Mouse (Mus musculus): ENCODE results near the gene Amh. TPM values are rescaled to one million over a fixed set of nuclear protein-coding genes. Genes with fewer than 3 reads are reported as not detected.

The Amh gene
- polyA plus RNA-seq (2014; fragmentation: Illumina TruSeq; extraction: RNeasy Lipid Tissue Mini Kit (QIAGEN cat#74804)), result not detected

DNA sequence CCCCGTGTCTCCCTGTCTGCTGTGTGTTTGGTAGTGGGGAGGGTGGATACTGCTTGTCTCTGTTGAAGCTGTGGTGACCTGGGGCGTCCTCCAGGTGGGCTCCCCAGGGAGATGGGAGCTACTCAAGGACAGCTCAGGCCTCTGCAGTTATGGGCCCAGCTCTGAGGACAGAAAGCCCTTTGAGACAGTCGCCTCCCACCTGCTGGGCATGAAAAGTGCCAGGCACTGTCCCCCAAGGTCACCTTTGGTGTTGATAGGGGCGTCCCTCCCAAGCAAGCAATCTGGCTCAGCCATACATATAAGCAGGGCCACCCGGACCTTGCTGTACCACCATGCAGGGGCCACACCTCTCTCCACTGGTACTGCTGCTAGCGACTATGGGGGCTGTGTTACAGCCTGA, at the start of gene Amh:
Amh (plus strand) TSS at position 328 of the 400 bp plus-strand sequence.

DNA sequence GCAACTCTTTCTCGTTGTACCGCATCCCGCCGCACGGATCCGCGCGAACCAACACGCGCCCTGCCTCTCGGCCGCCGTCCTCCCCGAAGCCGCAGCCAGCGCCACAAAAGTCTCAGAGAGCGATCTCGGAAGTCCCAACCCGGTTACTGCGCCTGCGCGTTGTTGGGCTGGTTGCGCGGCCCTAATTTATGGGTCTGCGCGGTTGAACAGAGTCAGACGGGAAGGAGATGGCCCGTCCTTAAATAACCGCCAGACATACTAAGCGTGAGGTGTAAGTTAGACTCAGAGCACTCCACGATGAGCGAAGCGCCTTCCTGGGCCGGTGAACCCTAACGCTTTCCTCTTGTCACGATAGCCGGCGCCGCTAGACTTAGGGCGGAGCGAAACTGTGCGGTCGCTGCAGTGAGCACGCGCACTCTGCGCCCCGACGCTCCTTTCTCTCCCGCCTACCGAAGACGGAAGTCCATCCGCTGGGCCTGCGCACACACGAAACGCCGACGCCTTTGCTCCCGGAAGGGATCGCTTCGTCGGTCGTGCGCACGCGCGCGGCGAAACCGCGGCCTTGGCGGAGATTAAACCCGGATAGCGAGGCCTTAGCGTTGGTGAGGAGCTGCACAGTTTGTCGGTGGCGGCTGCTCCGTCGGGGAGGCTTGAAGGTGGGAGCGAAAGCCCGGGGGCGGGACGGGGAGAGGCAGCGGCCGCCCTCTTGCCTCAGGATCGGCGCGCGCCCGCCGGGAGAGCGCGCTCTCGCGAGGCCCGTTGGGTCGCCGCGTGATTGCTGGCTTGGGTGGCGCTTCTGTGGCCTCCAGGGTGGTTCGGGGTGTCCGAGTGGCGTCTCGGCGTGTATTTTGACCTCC, 6.7 kb upstream of the Amh start, which contains the start of the genes Sf3a2 and Plekhj1:
Sf3a2 (plus strand) TSS at position 49 of the 857 bp plus-strand sequence.
Plekhj1 (minus strand) TSS at position 477 of the 857 bp plus-strand sequence.

DNA sequence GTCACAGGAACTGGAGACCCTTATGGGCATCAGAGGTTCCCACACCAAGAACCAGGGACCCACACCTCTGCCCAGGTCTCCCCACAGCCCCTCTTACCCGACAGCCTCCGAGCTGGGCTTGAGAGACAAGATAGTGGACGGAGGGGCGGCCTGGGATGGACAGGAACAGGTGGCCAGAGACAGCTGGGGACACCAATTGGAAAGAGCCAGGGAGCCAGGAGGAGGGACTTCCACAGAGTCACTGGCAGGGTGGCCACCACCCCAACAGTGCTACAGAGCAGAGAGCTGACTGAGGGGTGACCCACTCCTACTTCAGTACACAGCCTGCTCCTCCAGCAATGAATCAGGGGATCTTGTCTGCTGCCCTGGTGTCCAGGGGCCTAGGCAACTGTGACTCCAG, 8.3 kb downstream of the Amh start, which contains the start of gene Jsrp1:
Jsrp1 (minus strand) TSS at position 133 of the 400 bp plus-strand sequence.

DNA sequence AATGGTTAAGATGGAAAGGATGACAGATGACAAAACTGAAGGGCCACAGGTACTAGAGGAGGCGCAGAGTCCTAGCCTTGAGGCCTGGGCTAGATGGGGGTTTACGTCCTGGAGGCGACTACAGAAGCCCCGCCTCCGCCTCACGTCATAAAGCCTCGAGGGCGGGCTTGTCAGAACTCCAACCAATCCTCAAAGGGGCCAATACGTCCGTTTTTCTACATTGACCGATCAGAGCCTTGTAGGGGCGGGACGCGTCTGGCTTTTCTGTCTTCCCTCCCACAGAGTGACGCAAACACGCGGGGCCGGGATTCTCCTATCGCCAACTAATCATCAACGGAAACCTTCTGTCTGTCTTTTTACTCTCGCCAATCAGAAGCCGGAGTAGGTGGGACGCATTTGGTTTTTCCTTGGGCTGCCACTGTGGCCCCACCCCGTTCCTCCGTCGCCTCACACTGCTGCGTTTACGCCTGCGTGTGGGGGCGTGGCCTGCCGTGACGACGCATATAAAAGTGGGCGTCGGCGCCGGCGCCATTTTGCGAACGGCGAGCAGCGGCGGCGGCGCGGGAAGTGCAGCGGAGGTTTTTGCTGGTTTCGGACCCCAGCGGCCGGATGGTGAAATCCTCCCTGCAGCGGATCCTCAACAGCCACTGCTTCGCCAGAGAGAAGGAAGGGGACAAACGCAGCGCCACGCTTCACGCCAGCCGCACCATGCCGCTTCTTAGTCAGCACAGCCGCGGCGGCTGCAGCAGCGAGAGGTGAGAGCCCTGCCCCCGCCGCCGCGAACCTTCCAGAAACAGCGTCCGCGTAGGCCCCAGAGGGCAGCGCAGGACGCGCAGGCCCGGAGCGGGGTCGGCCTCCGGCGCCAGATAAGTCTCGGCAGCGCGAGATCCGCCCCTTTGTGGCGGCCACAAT, 21.4 kb downstream of the Amh start, which contains the start of gene Oaz1:
Oaz1 (plus strand) TSS at position 506 of the 912 bp plus-strand sequence.

DNA sequence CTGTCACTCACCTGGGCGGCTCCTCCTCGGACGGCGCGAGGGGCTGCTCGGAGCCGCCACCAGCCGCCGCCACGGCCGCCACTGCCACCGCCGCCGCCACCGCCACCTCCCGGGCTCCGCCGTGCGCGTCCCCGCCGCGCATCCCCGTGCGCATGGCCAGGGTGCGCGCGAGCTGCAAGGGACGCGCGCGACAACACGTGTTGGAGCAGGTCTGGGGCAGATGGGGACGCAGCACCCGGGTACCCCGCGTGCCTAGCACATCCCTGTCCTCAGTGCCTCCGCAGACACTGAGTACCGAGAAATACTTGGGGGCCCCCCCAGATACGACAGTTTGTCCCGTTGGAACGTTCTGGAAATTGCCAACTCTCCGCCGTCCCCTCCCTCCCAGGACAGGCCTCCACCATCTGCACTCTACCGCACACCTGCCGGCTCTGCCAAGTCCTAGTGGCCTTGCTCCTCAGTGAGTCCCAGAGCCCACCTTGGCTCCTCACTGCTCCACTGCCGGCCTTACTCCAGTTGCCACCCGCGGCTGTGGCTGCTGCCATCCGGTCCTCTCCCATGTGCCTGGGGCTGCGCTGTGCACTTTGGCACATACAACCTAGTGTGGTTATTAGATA, 39.0 kb downstream of the Amh start, which contains the start of gene Lingo3:
Lingo3 (minus strand) TSS at position 109 of the 617 bp plus-strand sequence.

DNA sequence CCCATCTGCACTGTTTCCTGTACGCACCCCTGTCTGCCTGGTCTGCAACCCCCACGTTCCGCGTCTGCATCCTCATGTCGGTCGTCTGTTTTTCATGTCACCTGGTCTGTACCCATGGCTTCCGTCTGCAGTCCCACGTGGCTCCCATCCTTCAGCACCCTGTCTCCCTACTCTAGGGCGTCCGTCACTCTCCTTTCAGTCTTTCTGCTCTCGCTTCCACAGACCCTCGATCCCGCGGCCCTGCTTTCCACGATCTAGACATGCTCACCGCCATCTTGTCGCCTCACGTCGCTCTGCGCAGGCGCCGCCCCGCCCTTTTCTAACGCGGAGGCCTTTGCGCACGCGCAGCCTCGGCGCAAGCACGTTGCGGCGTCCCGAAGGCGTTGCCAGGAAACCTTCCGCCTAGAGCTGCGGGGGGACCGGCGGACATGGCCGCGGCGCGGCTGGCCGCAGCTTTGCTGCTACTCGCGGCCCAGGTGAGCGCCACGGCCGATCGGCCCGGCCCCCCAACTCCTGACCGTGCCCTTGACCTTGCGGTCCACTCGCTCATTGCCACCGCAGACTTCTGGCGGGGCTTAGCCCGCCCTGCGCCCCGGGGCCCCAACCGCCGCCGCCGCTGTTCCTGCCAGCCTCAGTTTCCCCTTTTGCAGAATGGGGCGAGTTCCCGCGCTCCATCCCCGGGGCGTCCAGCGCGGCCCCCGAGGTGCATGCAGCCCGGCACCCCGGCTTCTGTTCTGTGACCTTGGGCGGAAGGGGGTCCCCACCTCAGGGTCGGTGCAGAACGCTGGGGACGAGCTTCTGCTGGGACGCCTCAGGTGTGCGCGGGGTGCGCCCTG, 50.1 kb downstream of the Amh start, which contains the start of the genes Lsm7 and Sppl2b:
Lsm7 (minus strand) TSS at position 297 of the 836 bp plus-strand sequence.
Sppl2b (plus strand) TSS at position 363 of the 836 bp plus-strand sequence.

Other genes with a start within 250 kb of the Amh start
- gene Rexo1, start 243.7 kb upstream of the Amh start, polyA plus RNA-seq (2014; fragmentation: Illumina TruSeq; extraction: RNeasy Lipid Tissue Mini Kit (QIAGEN cat#74804)), result 0.77 TPM
- 3.8 TPM for gene Klf16, start 227.9 kb upstream of the Amh start, polyA plus RNA-seq (2014; fragmentation: Illumina TruSeq; extraction: RNeasy Lipid Tissue Mini Kit (QIAGEN cat#74804))
- gene Abhd17a, start 214.9 kb upstream of the Amh start, polyA plus RNA-seq (2014; fragmentation: Illumina TruSeq; extraction: RNeasy Lipid Tissue Mini Kit (QIAGEN cat#74804)), result not detected
- not detected for gene Scamp4, start 202.4 kb upstream of the Amh start, polyA plus RNA-seq (2014; fragmentation: Illumina TruSeq; extraction: RNeasy Lipid Tissue Mini Kit (QIAGEN cat#74804))
- gene Adat3, start 202.4 kb upstream of the Amh start, polyA plus RNA-seq (2014; fragmentation: Illumina TruSeq; extraction: RNeasy Lipid Tissue Mini Kit (QIAGEN cat#74804)), result not detected
- gene Gm49322, start 199.2 kb upstream of the Amh start, polyA plus RNA-seq (2014; fragmentation: Illumina TruSeq; extraction: RNeasy Lipid Tissue Mini Kit (QIAGEN cat#74804)), result not detected
- gene Csnk1g2, start 182.4 kb upstream of the Amh start, polyA plus RNA-seq (2014; fragmentation: Illumina TruSeq; extraction: RNeasy Lipid Tissue Mini Kit (QIAGEN cat#74804)), result 0.77 TPM
- gene Btbd2, start 148.2 kb upstream of the Amh start, polyA plus RNA-seq (2014; fragmentation: Illumina TruSeq; extraction: RNeasy Lipid Tissue Mini Kit (QIAGEN cat#74804)), result 0.51 TPM
- 1.5 TPM for gene Mknk2, start 127.1 kb upstream of the Amh start, polyA plus RNA-seq (2014; fragmentation: Illumina TruSeq; extraction: RNeasy Lipid Tissue Mini Kit (QIAGEN cat#74804))
- gene Mob3a, start 103.3 kb upstream of the Amh start, polyA plus RNA-seq (2014; fragmentation: Illumina TruSeq; extraction: RNeasy Lipid Tissue Mini Kit (QIAGEN cat#74804)), result 3.1 TPM
- 0.46 TPM for gene Izumo4, start 103.1 kb upstream of the Amh start, polyA plus RNA-seq (2014; fragmentation: Illumina TruSeq; extraction: RNeasy Lipid Tissue Mini Kit (QIAGEN cat#74804))
- 8.9 TPM for gene Ap3d1, start 63.0 kb upstream of the Amh start, polyA plus RNA-seq (2014; fragmentation: Illumina TruSeq; extraction: RNeasy Lipid Tissue Mini Kit (QIAGEN cat#74804))
- gene Dot1l, start 50.0 kb upstream of the Amh start, polyA plus RNA-seq (2014; fragmentation: Illumina TruSeq; extraction: RNeasy Lipid Tissue Mini Kit (QIAGEN cat#74804)), result 3.4 TPM
- 6.4 TPM for gene Sf3a2, start 7.0 kb upstream of the Amh start, polyA plus RNA-seq (2014; fragmentation: Illumina TruSeq; extraction: RNeasy Lipid Tissue Mini Kit (QIAGEN cat#74804))
- gene Plekhj1, start 6.6 kb upstream of the Amh start, polyA plus RNA-seq (2014; fragmentation: Illumina TruSeq; extraction: RNeasy Lipid Tissue Mini Kit (QIAGEN cat#74804)), result 2.9 TPM
- gene Jsrp1, start 8.3 kb downstream of the Amh start, polyA plus RNA-seq (2014; fragmentation: Illumina TruSeq; extraction: RNeasy Lipid Tissue Mini Kit (QIAGEN cat#74804)), result not detected
- gene Oaz1, start 21.4 kb downstream of the Amh start, polyA plus RNA-seq (2014; fragmentation: Illumina TruSeq; extraction: RNeasy Lipid Tissue Mini Kit (QIAGEN cat#74804)), result 134 TPM
- not detected for gene Lingo3, start 38.8 kb downstream of the Amh start, polyA plus RNA-seq (2014; fragmentation: Illumina TruSeq; extraction: RNeasy Lipid Tissue Mini Kit (QIAGEN cat#74804))
- gene Lsm7, start 50.0 kb downstream of the Amh start, polyA plus RNA-seq (2014; fragmentation: Illumina TruSeq; extraction: RNeasy Lipid Tissue Mini Kit (QIAGEN cat#74804)), result 3.4 TPM
- not detected for gene Sppl2b, start 50.0 kb downstream of the Amh start, polyA plus RNA-seq (2014; fragmentation: Illumina TruSeq; extraction: RNeasy Lipid Tissue Mini Kit (QIAGEN cat#74804))
- gene Tmprss9, start 66.6 kb downstream of the Amh start, polyA plus RNA-seq (2014; fragmentation: Illumina TruSeq; extraction: RNeasy Lipid Tissue Mini Kit (QIAGEN cat#74804)), result not detected
- gene Timm13, start 95.7 kb downstream of the Amh start, polyA plus RNA-seq (2014; fragmentation: Illumina TruSeq; extraction: RNeasy Lipid Tissue Mini Kit (QIAGEN cat#74804)), result not detected
- 0.51 TPM for gene Lmnb2, start 113.0 kb downstream of the Amh start, polyA plus RNA-seq (2014; fragmentation: Illumina TruSeq; extraction: RNeasy Lipid Tissue Mini Kit (QIAGEN cat#74804))
- gene Gadd45b, start 124.8 kb downstream of the Amh start, polyA plus RNA-seq (2014; fragmentation: Illumina TruSeq; extraction: RNeasy Lipid Tissue Mini Kit (QIAGEN cat#74804)), result 8.4 TPM
- gene Gng7, start 209.7 kb downstream of the Amh start, polyA plus RNA-seq (2014; fragmentation: Illumina TruSeq; extraction: RNeasy Lipid Tissue Mini Kit (QIAGEN cat#74804)), result 6.8 TPM
- gene Diras1, start 220.4 kb downstream of the Amh start, polyA plus RNA-seq (2014; fragmentation: Illumina TruSeq; extraction: RNeasy Lipid Tissue Mini Kit (QIAGEN cat#74804)), result not detected
- gene Slc39a3, start 232.2 kb downstream of the Amh start, polyA plus RNA-seq (2014; fragmentation: Illumina TruSeq; extraction: RNeasy Lipid Tissue Mini Kit (QIAGEN cat#74804)), result 0.29 TPM

All from ovary, adult 10 weeks (tissue).